Mouse (Mus musculus): Measurements from ENCODE around the gene Dusp14. TPM values are rescaled to one million over a fixed set of nuclear protein-coding genes. Genes with fewer than 3 reads are reported as not detected.

The Dusp14 gene
- total RNA-seq, 2 experiments from 2014 or later, result 0.69 to 0.76 TPM

- intact Hi-C loops (cut with DNase I), result no loop called here
- DNase-seq, result peak; percentile 74 to 81
Observed at GRCm38 (mm10) chr11:84028271-84029028, 40.6 kb downstream of the Dusp14 start.

GRCm38 (mm10) chr11:84027231-84027630 lies 41.8 kb downstream of the Dusp14 start:
- intact Hi-C loops (cut with DNase I), result no loop called here
- DNase-seq, result no peak

- DNase-seq, result no peak
Observed at GRCm38 (mm10) chr11:84016810-84017508, 52.1 kb downstream of the Dusp14 start.

GRCm38 (mm10) chr11:84016147-84016809 lies 52.8 kb downstream of the Dusp14 start:
- intact Hi-C loops (cut with DNase I), result no loop called here
- no peak for DNase-seq

More at GRCm38 (mm10) chr11:84016810-84017508, 52.1 kb downstream of the Dusp14 start:
- intact Hi-C loops (cut with DNase I), result no loop called here

- intact Hi-C loops (cut with DNase I), result no loop called here
- DNase-seq, result no peak
Observed at GRCm38 (mm10) chr11:84013105-84013504, 56.0 kb downstream of the Dusp14 start.

GRCm38 (mm10) chr11:84011576-84011975 lies 57.5 kb downstream of the Dusp14 start:
- intact Hi-C loops (cut with DNase I), result no loop called here

GRCm38 (mm10) chr11:84011050-84011449 lies 58.0 kb downstream of the Dusp14 start:
- no peak for DNase-seq
- intact Hi-C loops (cut with DNase I), result no loop called here

More at GRCm38 (mm10) chr11:84011576-84011975, 57.5 kb downstream of the Dusp14 start:
- no peak for DNase-seq

- DNase-seq, result no peak
- intact Hi-C loops (cut with DNase I), result no loop called here
Observed at GRCm38 (mm10) chr11:84010411-84010810, 58.6 kb downstream of the Dusp14 start.

GRCm38 (mm10) chr11:84009001-84009400 lies 60.1 kb downstream of the Dusp14 start:
- intact Hi-C loops (cut with DNase I), result no loop called here

GRCm38 (mm10) chr11:84003986-84004385 lies 65.1 kb downstream of the Dusp14 start:
- intact Hi-C loops (cut with DNase I), result no loop called here
- no peak for DNase-seq

More at GRCm38 (mm10) chr11:84009001-84009400, 60.1 kb downstream of the Dusp14 start:
- no peak for DNase-seq

GRCm38 (mm10) chr11:84001257-84001656 lies 67.8 kb downstream of the Dusp14 start:
- intact Hi-C loops (cut with DNase I), result no loop called here
- no peak for DNase-seq

- intact Hi-C loops (cut with DNase I), result no loop called here
Observed at GRCm38 (mm10) chr11:83999411-83999915, 69.6 kb downstream of the Dusp14 start.

GRCm38 (mm10) chr11:83998993-83999392 lies 70.1 kb downstream of the Dusp14 start:
- DNase-seq, result no peak
- intact Hi-C loops (cut with DNase I), result no loop called here

More at GRCm38 (mm10) chr11:83999411-83999915, 69.6 kb downstream of the Dusp14 start:
- DNase-seq, result no peak

Other genes starting within 250 kb of the Dusp14 start
- not detected for gene Hnf1b, start 219.2 kb downstream of the Dusp14 start, total RNA-seq (2021)
- 10 to 100 TPM; 10.1 TPM for gene Ddx52, start 127.2 kb downstream of the Dusp14 start, total RNA-seq (2021)
- gene Synrg, start 104.8 kb downstream of the Dusp14 start, total RNA-seq (2021), result 10 to 100 TPM; 24.4 to 25.0 TPM
- 1 to 10 TPM; 6.2 to 6.3 TPM for gene Tada2a, start 60.3 kb upstream of the Dusp14 start, total RNA-seq (2021)
- gene Acaca, start 60.4 kb upstream of the Dusp14 start, total RNA-seq (2021), result 10 to 100 TPM; 11.4 to 12.5 TPM
- not detected for gene Gm11437, start 98.2 kb upstream of the Dusp14 start, total RNA-seq (2021)

Data from heart, postnatal 14 days (tissue).